Mouse (Mus musculus) liver, adult (tissue): ENCODE measurements around the gene Prr23a2.

ENCODE experiments used
- GATA4 ChIP-seq: IDR thresholded peaks from 2 replicates; pipeline ENCODE4 v1.6.1; 2014; ENCODE audit warnings: mild to moderate bottlenecking, low read length; ENCODE audit not compliant: insufficient replicate concordance

Gene Prr23a2

GRCm38 (mm10) chr9:98856210-98856609 lies at the start of gene Prr23a2:
Prr23a2 (plus strand) TSS chr9:98856494.
- TF ChIP-seq GATA4 = no peak

GRCm38 (mm10) chr9:98807631-98808030 lies 48.7 kb upstream of the Prr23a2 start:
- TF ChIP-seq GATA4 = no peak

DNA sequence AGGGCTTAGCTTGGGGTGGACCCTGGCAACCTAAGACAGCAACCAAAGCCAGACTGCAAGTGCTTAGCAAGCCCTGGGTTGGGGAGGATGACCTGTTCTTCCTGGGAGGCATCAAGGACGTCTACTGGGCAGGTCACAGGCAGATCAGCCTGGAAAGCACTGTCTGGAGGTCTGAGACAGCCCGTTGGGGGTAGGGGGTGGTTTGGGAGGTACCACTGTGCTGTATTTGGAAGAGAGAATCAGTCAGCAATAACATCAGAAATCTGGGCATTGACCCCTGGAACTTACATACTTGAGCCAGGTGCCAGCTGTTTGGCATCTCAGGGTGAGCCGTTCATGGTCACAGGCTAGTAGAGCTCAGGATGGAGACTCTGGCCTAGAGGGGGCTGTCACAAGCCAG lies 40.2 kb upstream of the Prr23a2 start:
- no peak for TF ChIP-seq GATA4

DNA sequence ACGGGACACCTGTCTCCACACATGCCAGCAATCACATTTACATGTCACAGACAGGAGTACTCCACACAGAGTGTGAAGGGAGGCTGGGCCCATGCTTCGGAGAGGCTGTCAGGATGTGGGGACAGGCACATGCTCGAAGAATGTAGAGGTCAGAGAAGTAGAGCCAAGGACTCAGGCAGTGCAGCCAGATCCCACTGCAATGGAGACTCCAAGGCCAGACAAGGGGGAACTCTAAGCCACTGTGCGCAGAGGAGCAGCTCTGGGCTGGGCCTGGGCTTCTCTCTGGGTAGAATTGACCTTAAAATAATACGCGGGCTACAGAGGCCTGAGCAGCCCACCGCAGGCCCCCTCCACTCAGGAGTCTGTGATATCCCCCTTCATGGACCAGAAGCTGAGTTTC lies 38.7 kb upstream of the Prr23a2 start:
- no peak for TF ChIP-seq GATA4

- TF ChIP-seq GATA4 = no peak
These were observed 37.3 kb upstream of the Prr23a2 start for GRCm38 (mm10) chr9:98818971-98819370.

GRCm38 (mm10) chr9:98819481-98819880 lies 36.8 kb upstream of the Prr23a2 start:
- TF ChIP-seq GATA4 = no peak

GRCm38 (mm10) chr9:98820461-98820860 lies 35.8 kb upstream of the Prr23a2 start:
- TF ChIP-seq GATA4 = no peak

DNA sequence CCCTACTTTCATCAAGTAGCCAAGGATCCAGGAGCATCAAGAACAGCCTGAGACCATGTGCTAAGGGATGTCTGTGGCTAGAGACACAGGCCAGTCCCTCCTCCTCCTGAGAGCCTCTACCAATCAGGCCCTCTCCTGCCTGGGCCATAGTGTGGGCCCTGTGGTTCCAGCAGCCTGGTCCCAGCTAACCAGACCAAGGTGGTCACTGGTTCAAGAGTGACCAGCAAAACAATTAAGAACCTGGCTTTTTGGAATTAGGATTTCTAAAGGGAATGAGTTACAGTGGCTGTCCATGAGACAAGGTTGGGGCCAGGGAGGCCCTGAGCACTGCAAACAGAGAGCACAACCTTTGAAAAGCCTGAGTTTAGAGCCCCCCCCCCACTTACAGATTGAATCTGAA lies 35.2 kb upstream of the Prr23a2 start:
- TF ChIP-seq GATA4 = no peak

DNA sequence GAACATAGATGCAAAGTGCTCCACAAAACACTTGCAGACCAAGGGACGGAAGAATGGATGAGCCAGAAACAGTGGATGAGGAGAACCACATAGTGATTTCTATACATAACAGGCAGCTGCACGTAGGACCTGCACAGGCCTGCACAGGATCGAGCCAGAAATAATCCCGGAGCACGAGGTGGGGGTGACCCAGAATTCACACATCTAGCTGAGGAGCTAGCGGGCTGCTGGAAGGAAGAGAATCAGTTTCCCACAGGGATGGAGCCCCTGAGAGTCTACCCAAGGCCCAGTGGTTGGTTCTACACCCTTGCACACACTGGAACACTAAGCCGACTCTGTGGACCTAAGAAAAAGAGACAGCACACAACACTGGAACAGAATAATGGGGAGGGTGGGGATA lies 32.5 kb upstream of the Prr23a2 start:
- TF ChIP-seq GATA4 = no peak

DNA sequence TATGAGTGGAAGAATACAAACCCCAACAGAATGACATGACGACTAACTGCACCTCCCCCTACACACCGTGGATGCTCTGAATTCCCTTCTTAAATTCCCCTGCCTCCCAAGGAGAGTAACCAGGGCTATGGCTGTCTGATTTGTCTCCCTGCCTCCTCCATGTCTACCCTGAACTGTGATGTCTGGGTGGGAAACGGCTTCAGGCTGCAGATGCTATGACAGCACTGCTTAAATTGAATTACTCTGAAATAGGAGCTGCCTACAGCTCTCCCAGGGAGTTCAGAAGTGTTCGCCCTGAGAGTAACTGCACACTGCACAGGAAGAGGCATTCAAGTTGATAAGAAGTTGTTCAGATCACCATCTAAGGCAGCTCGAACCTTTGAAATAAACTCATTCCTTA lies 26.8 kb upstream of the Prr23a2 start:
- TF ChIP-seq GATA4 = no peak

GRCm38 (mm10) chr9:98837537-98838074 lies 18.7 kb upstream of the Prr23a2 start:
- TF ChIP-seq GATA4 = no peak

GRCm38 (mm10) chr9:98842117-98842516 lies 14.2 kb upstream of the Prr23a2 start, which contains the start of gene Prr23a1:
Prr23a1 (plus strand) TSS chr9:98842503.
- TF ChIP-seq GATA4 = no peak

DNA sequence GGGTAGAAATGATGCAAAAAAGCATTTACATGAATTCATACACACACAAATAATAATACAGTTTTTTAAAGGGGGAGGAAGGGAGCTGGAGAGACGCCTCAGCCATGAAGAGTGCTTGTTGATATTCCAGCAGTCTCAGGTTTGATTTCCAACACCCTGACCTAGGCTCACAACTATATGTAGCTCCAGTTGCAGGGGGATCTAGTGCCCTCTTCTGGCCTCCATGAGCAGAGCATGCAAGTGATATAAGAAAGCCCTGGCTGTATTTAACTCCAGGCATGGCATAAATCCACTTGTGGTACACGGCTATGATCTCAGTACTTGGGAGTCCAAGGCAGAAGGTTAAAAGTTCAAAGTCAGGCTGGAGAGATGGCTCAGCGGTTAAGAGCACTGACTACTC lies 7.2 kb downstream of the Prr23a2 start:
- TF ChIP-seq GATA4 = no peak

- no peak for TF ChIP-seq GATA4
These were observed 8.3 kb downstream of the Prr23a2 start, which contains the start of gene Prr23a3 for GRCm38 (mm10) chr9:98864571-98864970. Prr23a3 (plus strand) TSS chr9:98864767.

- TF ChIP-seq GATA4 = no peak
These were observed 45.2 kb downstream of the Prr23a2 start for GRCm38 (mm10) chr9:98901486-98901885.

- TF ChIP-seq GATA4 = no peak
These were observed 46.5 kb downstream of the Prr23a2 start, which contains the start of gene 7420426K07Rik for GRCm38 (mm10) chr9:98902819-98903218. 7420426K07Rik (plus strand) TSS chr9:98903119.
